Mouse (Mus musculus) cerebellum, adult 2 months (tissue): ENCODE measurements at regions not wholly inside any gene's neighbourhood (a gene's known extent, or its start where the extent isn't known, plus 50 kb on each side); places are given as distances from the start of the nearest gene placed in this dataset.

Experiments
- CTCF ChIP-seq: fragments of 200-500 bp; IDR thresholded peaks from 2 replicates; pipeline ENCODE4 v1.5.1; 2011; ENCODE audit warnings: low read depth, mild to moderate bottlenecking, control low read depth, low read length, moderate library complexity, borderline replicate concordance; ENCODE audit not compliant: insufficient read depth
- POLR2A ChIP-seq: fragments of 200-500 bp; IDR thresholded peaks from 2 replicates; pipeline ENCODE4 v1.6.1; 2011; ENCODE audit warnings: low read length, control low read depth, borderline replicate concordance; ENCODE audit not compliant: insufficient read depth

- TF ChIP-seq POLR2A = no peak
- TF ChIP-seq CTCF = no peak
Observed at GRCm38 (mm10) chr1:88902426-88902825, 167.8 kb upstream of the Sh3bp4 start.
